Mouse (Mus musculus): ENCODE results near the gene Neil3. TPM values are rescaled to one million over a fixed set of nuclear protein-coding genes. Genes with fewer than 3 reads are reported as not detected.

Gene Neil3
- polyA plus RNA-seq, 1 experiment: 0.44 TPM

DNA sequence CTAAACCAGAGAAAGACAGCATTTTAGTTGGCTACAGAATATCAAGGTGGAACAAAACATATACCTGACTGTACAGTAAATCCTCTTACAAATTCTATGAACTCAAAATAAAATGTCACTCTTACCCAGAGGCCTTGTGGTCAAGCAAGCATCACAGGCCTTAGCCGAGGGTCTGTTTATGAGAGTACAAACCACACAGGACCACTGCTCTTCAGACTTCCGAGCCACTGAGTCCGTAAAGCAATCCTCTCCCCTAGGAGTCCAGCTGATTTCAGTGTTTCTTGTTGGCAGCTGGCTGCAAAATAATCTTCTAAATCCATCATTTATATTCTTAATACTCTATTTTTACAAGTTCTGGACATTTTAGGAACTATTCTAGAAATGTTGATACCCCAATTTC is 38.0 kb downstream of the Neil3 start:
- WGBS: 95% methylated on average over 3 of the region's 3 CpGs
- H3K4me3 ChIP-seq (ENCODE audit: low read depth, low read length): no peak overlapping the region
- H3K27ac ChIP-seq (ENCODE audit: insufficient read depth, low read depth, low read length): no peak overlapping the region
- H3K36me3 ChIP-seq (ENCODE audit: control insufficient read depth, insufficient read depth, low read length): 0 out of 2 replicates have a peak, but pooled peaks cover 3% of the 10 kb centered on the region
- no peaks in the 10 kb centered on the region for H3K4me1 ChIP-seq (ENCODE audit: control insufficient read depth, insufficient read depth, insufficient read length, low read length)
- no peak for TF ChIP-seq POLR2A (IDR thresholded peaks at IDR 0.05; ENCODE audit: low read depth, low read length)
- no peak for TF ChIP-seq CTCF (IDR thresholded peaks at IDR 0.05; ENCODE audit: extremely low read depth, insufficient read length, insufficient replicate concordance, low read depth, low read length)
- no peaks in the 10 kb centered on the region for H3K27me3 ChIP-seq (ENCODE audit: control insufficient read depth, insufficient read depth, low read length)

DNA sequence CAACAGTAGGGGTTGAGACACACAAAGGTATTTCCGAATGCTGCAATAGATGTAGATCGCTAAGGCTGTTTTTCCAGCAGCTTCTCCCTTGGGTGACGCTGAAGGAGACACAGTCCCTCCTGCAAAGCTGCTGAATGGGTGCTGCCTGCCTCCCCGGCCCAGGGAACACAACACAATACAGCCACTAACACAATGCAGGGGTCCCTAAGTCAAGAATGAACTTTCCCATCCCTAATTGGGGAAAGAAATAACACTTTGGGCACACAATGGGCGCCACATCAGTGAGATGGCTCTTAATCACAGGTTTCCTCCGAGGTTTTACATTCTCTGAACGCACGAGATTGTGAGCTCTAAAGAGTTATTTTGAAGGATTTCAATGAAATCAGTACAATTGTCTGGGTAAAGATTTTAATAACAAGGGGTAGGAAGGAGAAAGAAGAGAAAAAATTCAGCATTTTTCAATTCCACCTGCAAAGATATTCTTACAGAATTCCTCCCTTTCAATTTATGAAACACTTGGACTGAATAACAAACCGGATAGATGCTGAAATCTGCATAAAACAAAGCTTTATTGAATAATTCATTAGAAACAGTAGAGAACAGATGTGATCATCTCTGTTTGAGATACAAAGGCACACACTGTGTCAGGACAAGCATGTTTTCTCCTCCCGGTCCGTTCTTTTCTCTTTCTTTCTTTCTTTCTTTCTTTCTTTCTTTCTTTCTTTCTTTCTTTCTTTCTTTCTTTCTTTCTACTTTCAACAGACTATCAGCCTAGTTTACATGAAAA is 38.6 kb downstream of the Neil3 start:
- no peak overlapping the region for H3K4me3 ChIP-seq (ENCODE audit: low read depth, low read length)
- no peaks in the 10 kb centered on the region for H3K27me3 ChIP-seq (ENCODE audit: control insufficient read depth, insufficient read depth, low read length)
- TF ChIP-seq POLR2A (IDR thresholded peaks at IDR 0.05; ENCODE audit: low read depth, low read length) (no peak), CTCF (IDR thresholded peaks at IDR 0.05; ENCODE audit: extremely low read depth, insufficient read length, insufficient replicate concordance, low read depth, low read length) (no peak)
- 0 out of 2 replicates have a peak, but pooled peaks cover 3% of the 10 kb centered on the region for H3K36me3 ChIP-seq (ENCODE audit: control insufficient read depth, insufficient read depth, low read length)
- H3K27ac ChIP-seq (ENCODE audit: insufficient read depth, low read depth, low read length): no peak overlapping the region
- H3K4me1 ChIP-seq (ENCODE audit: control insufficient read depth, insufficient read depth, insufficient read length, low read length): no peaks in the 10 kb centered on the region
- WGBS: 93% methylated on average over 11 of the region's 11 CpGs

GRCm38 (mm10) chr8:53598101-53598500 is 40.8 kb downstream of the Neil3 start:
- H3K27me3 ChIP-seq (ENCODE audit: control insufficient read depth, insufficient read depth, low read length): no peaks in the 10 kb centered on the region
- H3K4me1 ChIP-seq (ENCODE audit: control insufficient read depth, insufficient read depth, insufficient read length, low read length): no peaks in the 10 kb centered on the region
- TF ChIP-seq POLR2A (IDR thresholded peaks at IDR 0.05; ENCODE audit: low read depth, low read length): no peak
- TF ChIP-seq CTCF (IDR thresholded peaks at IDR 0.05; ENCODE audit: extremely low read depth, insufficient read length, insufficient replicate concordance, low read depth, low read length): no peak
- H3K36me3 ChIP-seq (ENCODE audit: control insufficient read depth, insufficient read depth, low read length): 0 out of 2 replicates have a peak, but pooled peaks cover 3% of the 10 kb centered on the region
- H3K27ac ChIP-seq (ENCODE audit: insufficient read depth, low read depth, low read length): no peak overlapping the region
- H3K4me3 ChIP-seq (ENCODE audit: low read depth, low read length): no peak overlapping the region
- WGBS: 88% methylated on average over 1 of the region's 1 CpGs

- TF ChIP-seq POLR2A (IDR thresholded peaks at IDR 0.05; ENCODE audit: low read depth, low read length) (no peak), CTCF (IDR thresholded peaks at IDR 0.05; ENCODE audit: extremely low read depth, insufficient read length, insufficient replicate concordance, low read depth, low read length) (no peak)
- Histone ChIP-seq H3K27me3 (ENCODE audit: control insufficient read depth, insufficient read depth, low read length) (no peaks in the 10 kb centered on the region), H3K4me3 (ENCODE audit: low read depth, low read length) (no peak overlapping the region), H3K36me3 (ENCODE audit: control insufficient read depth, insufficient read depth, low read length) (no peaks in the 10 kb centered on the region), H3K4me1 (ENCODE audit: control insufficient read depth, insufficient read depth, insufficient read length, low read length) (no peaks in the 10 kb centered on the region), H3K27ac (ENCODE audit: insufficient read depth, low read depth, low read length) (no peak overlapping the region)
- WGBS: 93% methylated on average over 2 of the region's 2 CpGs
These were observed 47.1 kb downstream of the Neil3 start for GRCm38 (mm10) chr8:53591777-53592176.

DNA sequence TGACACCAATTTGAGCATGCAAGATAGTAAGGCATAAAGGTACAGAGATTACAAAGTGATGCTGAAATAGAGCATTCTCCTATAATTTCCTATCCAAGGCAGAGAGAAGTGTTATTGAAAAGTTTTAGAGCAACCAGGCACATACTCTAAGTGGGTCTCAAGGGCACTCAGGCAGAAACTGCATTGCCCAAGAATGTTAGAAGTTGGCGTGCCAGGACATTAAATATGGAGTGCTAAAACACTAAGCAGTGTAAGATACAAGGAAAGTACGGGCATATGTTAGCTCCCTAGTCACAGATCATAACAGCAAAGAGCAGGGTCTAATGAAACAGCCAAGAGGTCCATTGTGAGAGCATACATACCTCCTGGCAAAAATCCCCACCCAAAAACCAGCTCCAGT is 65.3 kb downstream of the Neil3 start:
- H3K4me3 ChIP-seq (ENCODE audit: low read depth, low read length): no peak overlapping the region
- H3K27ac ChIP-seq (ENCODE audit: insufficient read depth, low read depth, low read length): no peak overlapping the region
- no peaks in the 10 kb centered on the region for H3K36me3 ChIP-seq (ENCODE audit: control insufficient read depth, insufficient read depth, low read length)
- TF ChIP-seq CTCF (IDR thresholded peaks at IDR 0.05; ENCODE audit: extremely low read depth, insufficient read length, insufficient replicate concordance, low read depth, low read length): no peak
- no peak for TF ChIP-seq POLR2A (IDR thresholded peaks at IDR 0.05; ENCODE audit: low read depth, low read length)
- no peaks in the 10 kb centered on the region for H3K4me1 ChIP-seq (ENCODE audit: control insufficient read depth, insufficient read depth, insufficient read length, low read length)
- no peaks in the 10 kb centered on the region for H3K27me3 ChIP-seq (ENCODE audit: control insufficient read depth, insufficient read depth, low read length)
- WGBS: 83% methylated on average over 2 of the region's 2 CpGs

DNA sequence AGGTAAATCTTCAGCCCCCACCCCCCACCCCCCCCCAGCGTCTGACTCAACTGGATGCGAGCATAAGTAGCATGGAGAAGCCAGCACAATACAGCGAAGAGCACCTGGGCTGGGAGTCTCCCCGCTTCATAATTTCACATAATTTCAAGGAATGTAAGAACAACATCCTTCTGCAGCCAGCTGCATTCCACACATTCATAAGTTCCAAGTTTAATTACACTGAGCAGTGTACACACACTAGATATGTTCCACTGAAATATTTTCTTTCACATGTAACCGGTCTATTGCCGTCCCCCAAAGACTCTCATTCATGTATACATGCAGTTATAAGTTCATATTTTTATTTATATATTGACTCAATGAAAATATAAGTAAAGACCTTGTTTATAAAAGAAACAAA is 72.6 kb downstream of the Neil3 start:
- WGBS: 82% methylated on average over 6 of the region's 6 CpGs
- H3K4me3 ChIP-seq (ENCODE audit: low read depth, low read length): no peak overlapping the region
- H3K4me1 ChIP-seq (ENCODE audit: control insufficient read depth, insufficient read depth, insufficient read length, low read length): no peaks in the 10 kb centered on the region
- no peaks in the 10 kb centered on the region for H3K36me3 ChIP-seq (ENCODE audit: control insufficient read depth, insufficient read depth, low read length)
- TF ChIP-seq CTCF (IDR thresholded peaks at IDR 0.05; ENCODE audit: extremely low read depth, insufficient read length, insufficient replicate concordance, low read depth, low read length): no peak
- no peak for TF ChIP-seq POLR2A (IDR thresholded peaks at IDR 0.05; ENCODE audit: low read depth, low read length)
- H3K27me3 ChIP-seq (ENCODE audit: control insufficient read depth, insufficient read depth, low read length): no peaks in the 10 kb centered on the region
- no peak overlapping the region for H3K27ac ChIP-seq (ENCODE audit: insufficient read depth, low read depth, low read length)

- H3K36me3 ChIP-seq (ENCODE audit: control insufficient read depth, insufficient read depth, low read length): no peaks in the 10 kb centered on the region
- no peak overlapping the region for H3K4me3 ChIP-seq (ENCODE audit: low read depth, low read length)
- TF ChIP-seq POLR2A (IDR thresholded peaks at IDR 0.05; ENCODE audit: low read depth, low read length) (no peak), CTCF (IDR thresholded peaks at IDR 0.05; ENCODE audit: extremely low read depth, insufficient read length, insufficient replicate concordance, low read depth, low read length) (no peak)
- no peaks in the 10 kb centered on the region for H3K27me3 ChIP-seq (ENCODE audit: control insufficient read depth, insufficient read depth, low read length)
- H3K27ac ChIP-seq (ENCODE audit: insufficient read depth, low read depth, low read length): no peak overlapping the region
- 88% methylated on average over 10 of the region's 10 CpGs for WGBS
- no peaks in the 10 kb centered on the region for H3K4me1 ChIP-seq (ENCODE audit: control insufficient read depth, insufficient read depth, insufficient read length, low read length)
These were observed 76.3 kb downstream of the Neil3 start for GRCm38 (mm10) chr8:53562441-53563040.

All from small intestine, adult 2 months (tissue).